Mouse (Mus musculus): Measurements from ENCODE around the gene Tex52. TPM values are rescaled to one million over a fixed set of nuclear protein-coding genes. Genes with fewer than 3 reads are reported as not detected.

Tex52 gene
- polyA plus RNA-seq, 1 experiment from 2014 or later: 0.85 TPM

DNA sequence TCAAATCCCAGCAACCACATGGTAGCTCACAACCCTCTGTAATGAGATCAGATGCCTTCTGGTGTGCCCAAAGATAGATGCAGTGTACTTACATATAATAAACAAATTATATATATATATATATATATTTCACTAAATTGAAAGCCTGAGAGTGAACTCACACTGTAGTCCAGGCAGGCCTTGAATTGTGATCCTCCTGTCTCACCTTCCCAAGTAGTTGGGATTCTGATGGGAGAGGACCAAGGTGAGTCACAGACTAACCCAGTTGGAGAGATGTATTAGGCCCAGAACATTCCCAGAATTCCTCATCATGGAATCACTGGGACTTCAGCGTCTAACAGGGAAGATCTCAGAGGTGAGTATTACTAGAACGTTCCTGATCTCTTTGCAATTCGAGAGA lies 23.7 kb downstream of the Tex52 start, which contains the start of gene Nrip2:
Gene Nrip2 (plus strand): TSS at position 301 of the 400 bp plus-strand sequence.
- no peaks in the 10 kb centered on the region for H3K9me3 ChIP-seq (ENCODE audit: control insufficient read depth, low read length)
- H3K4me1 ChIP-seq (replicated peaks; ENCODE audit: control insufficient read depth, insufficient read depth, low read length): peaks cover 6% of the 10 kb centered on the region
- peak within 1 kb of the TSS; percentile 51 for H3K4me2 ChIP-seq (ENCODE audit: low read length)
- no peaks in the 10 kb centered on the region for H3K27me3 ChIP-seq (replicated peaks; ENCODE audit: control insufficient read depth, insufficient read depth, low read length)
- no peaks in the 10 kb centered on the region for H3K36me3 ChIP-seq (ENCODE audit: control insufficient read depth, insufficient read depth)
- H3K9ac ChIP-seq (replicated peaks; ENCODE audit: low read depth, low read length): peak within 1 kb of the TSS; percentile 56
- H3K4me3 ChIP-seq (replicated peaks; ENCODE audit: low read length): peak within 1 kb of the TSS; percentile 36
- ATAC-seq: no peak
- WGBS: 78% methylated on average over 3 of the region's 3 CpGs
- H3K27ac ChIP-seq (ENCODE audit: low read length): peak within 1 kb of the TSS; percentile 46

GRCm38 (mm10) chr6:128399421-128400185 lies 24.3 kb downstream of the Tex52 start:
- Histone ChIP-seq H3K27me3 (replicated peaks; ENCODE audit: control insufficient read depth, insufficient read depth, low read length) (no peaks in the 10 kb centered on the region), H3K9ac (replicated peaks; ENCODE audit: low read depth, low read length) (peak overlapping the region; percentile 56), H3K4me3 (replicated peaks; ENCODE audit: low read length) (peak overlapping the region; percentile 36), H3K27ac (ENCODE audit: low read length) (peak overlapping the region; percentile 46), H3K4me2 (ENCODE audit: low read length) (peak overlapping the region; percentile 51), H3K36me3 (ENCODE audit: control insufficient read depth, insufficient read depth) (no peaks in the 10 kb centered on the region), H3K4me1 (replicated peaks; ENCODE audit: control insufficient read depth, insufficient read depth, low read length) (peaks cover 6% of the 10 kb centered on the region), H3K9me3 (ENCODE audit: control insufficient read depth, low read length) (no peaks in the 10 kb centered on the region)
- ATAC-seq: peak; percentile 85
- WGBS: 33% methylated on average over 21 of the region's 21 CpGs

GRCm38 (mm10) chr6:128404708-128405107 lies 29.5 kb downstream of the Tex52 start:
- H3K27me3 ChIP-seq (replicated peaks; ENCODE audit: control insufficient read depth, insufficient read depth, low read length): no peaks in the 10 kb centered on the region
- H3K36me3 ChIP-seq (ENCODE audit: control insufficient read depth, insufficient read depth): peaks cover 9% of the 10 kb centered on the region
- peaks cover 6% of the 10 kb centered on the region for H3K4me1 ChIP-seq (replicated peaks; ENCODE audit: control insufficient read depth, insufficient read depth, low read length)
- no peak overlapping the region for H3K27ac ChIP-seq (ENCODE audit: low read length)
- H3K4me2 ChIP-seq (ENCODE audit: low read length): no peak overlapping the region
- WGBS: 61% methylated on average over 5 of the region's 5 CpGs
- ATAC-seq: no peak
- H3K9me3 ChIP-seq (ENCODE audit: control insufficient read depth, low read length): no peaks in the 10 kb centered on the region
- H3K9ac ChIP-seq (replicated peaks; ENCODE audit: low read depth, low read length): no peak overlapping the region
- H3K4me3 ChIP-seq (replicated peaks; ENCODE audit: low read length): no peak overlapping the region

DNA sequence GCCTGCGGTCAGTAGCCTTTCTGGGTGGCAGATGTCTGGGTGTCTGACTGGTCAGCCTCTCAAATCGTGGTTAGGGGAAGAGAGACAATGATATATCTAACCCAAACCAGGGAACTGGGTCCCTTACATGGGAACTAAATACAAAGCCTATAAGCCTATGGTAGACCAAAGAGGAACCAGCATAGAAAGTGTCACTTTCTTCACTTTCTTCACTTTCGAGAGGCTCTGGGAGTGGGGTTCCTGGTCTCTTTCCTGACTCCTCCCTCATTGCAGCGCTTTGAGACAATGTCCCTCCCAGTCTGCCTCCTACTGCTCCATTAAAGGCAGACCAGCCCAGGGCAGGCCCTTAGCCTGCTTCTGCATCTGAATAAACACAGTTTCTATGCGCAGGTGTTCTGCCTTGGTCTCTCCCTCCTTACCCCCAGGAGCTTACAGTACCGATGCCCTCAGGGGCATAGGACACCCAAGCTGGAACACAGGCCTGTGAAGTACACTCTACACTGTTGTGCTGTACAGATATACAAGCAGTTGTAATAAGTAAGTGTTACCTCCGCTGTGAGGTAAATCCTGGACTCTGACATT lies 33.4 kb downstream of the Tex52 start:
- no peak overlapping the region for H3K4me3 ChIP-seq (replicated peaks; ENCODE audit: low read length)
- WGBS: 90% methylated on average over 7 of the region's 7 CpGs
- no peak for ATAC-seq
- H3K36me3 ChIP-seq (ENCODE audit: control insufficient read depth, insufficient read depth): peaks cover 17% of the 10 kb centered on the region
- H3K9me3 ChIP-seq (ENCODE audit: control insufficient read depth, low read length): no peaks in the 10 kb centered on the region
- no peaks in the 10 kb centered on the region for H3K4me1 ChIP-seq (replicated peaks; ENCODE audit: control insufficient read depth, insufficient read depth, low read length)
- H3K27me3 ChIP-seq (replicated peaks; ENCODE audit: control insufficient read depth, insufficient read depth, low read length): no peaks in the 10 kb centered on the region
- no peak overlapping the region for H3K9ac ChIP-seq (replicated peaks; ENCODE audit: low read depth, low read length)
- H3K4me2 ChIP-seq (ENCODE audit: low read length): no peak overlapping the region
- H3K27ac ChIP-seq (ENCODE audit: low read length): no peak overlapping the region

DNA sequence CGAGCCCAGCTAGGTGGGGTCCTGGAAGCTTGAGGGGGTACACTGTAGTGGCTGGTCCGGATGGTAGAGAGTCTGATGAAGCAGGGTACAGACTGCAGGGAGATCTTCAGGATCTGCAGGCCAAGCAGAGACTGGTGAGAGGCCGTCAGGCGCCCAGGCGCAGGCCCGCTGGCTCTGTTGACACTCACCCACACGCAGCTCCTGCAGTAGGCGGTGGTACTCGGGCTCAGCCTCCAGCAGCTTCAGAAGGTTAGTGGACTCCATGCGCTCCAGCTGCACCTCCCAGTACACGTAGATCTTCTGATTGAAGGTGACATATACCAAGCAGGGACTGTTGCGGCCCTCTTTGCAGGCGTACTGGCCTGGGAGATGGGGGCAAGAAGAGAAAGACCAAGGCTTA lies 35.0 kb downstream of the Tex52 start:
- no peak overlapping the region for H3K4me2 ChIP-seq (ENCODE audit: low read length)
- H3K4me1 ChIP-seq (replicated peaks; ENCODE audit: control insufficient read depth, insufficient read depth, low read length): no peaks in the 10 kb centered on the region
- H3K27me3 ChIP-seq (replicated peaks; ENCODE audit: control insufficient read depth, insufficient read depth, low read length): no peaks in the 10 kb centered on the region
- no peak overlapping the region for H3K9ac ChIP-seq (replicated peaks; ENCODE audit: low read depth, low read length)
- no peaks in the 10 kb centered on the region for H3K9me3 ChIP-seq (ENCODE audit: control insufficient read depth, low read length)
- no peak for ATAC-seq
- WGBS: 96% methylated on average over 13 of the region's 13 CpGs
- peaks cover 17% of the 10 kb centered on the region for H3K36me3 ChIP-seq (ENCODE audit: control insufficient read depth, insufficient read depth)
- H3K4me3 ChIP-seq (replicated peaks; ENCODE audit: low read length): no peak overlapping the region
- no peak overlapping the region for H3K27ac ChIP-seq (ENCODE audit: low read length)

GRCm38 (mm10) chr6:128411115-128411514 lies 35.9 kb downstream of the Tex52 start:
- 18% methylated on average over 3 of the region's 3 CpGs for WGBS
- Histone ChIP-seq H3K4me1 (replicated peaks; ENCODE audit: control insufficient read depth, insufficient read depth, low read length) (no peaks in the 10 kb centered on the region), H3K9ac (replicated peaks; ENCODE audit: low read depth, low read length) (no peak overlapping the region), H3K4me3 (replicated peaks; ENCODE audit: low read length) (no peak overlapping the region), H3K36me3 (ENCODE audit: control insufficient read depth, insufficient read depth) (peaks cover 17% of the 10 kb centered on the region), H3K4me2 (ENCODE audit: low read length) (no peak overlapping the region), H3K27me3 (replicated peaks; ENCODE audit: control insufficient read depth, insufficient read depth, low read length) (no peaks in the 10 kb centered on the region), H3K9me3 (ENCODE audit: control insufficient read depth, low read length) (no peaks in the 10 kb centered on the region), H3K27ac (ENCODE audit: low read length) (no peak overlapping the region)
- peak; percentile 63 for ATAC-seq

- H3K27me3 ChIP-seq (replicated peaks; ENCODE audit: control insufficient read depth, insufficient read depth, low read length): no peaks in the 10 kb centered on the region
- no peak overlapping the region for H3K4me3 ChIP-seq (replicated peaks; ENCODE audit: low read length)
- no peaks in the 10 kb centered on the region for H3K9me3 ChIP-seq (ENCODE audit: control insufficient read depth, low read length)
- ATAC-seq: no peak
- no peak overlapping the region for H3K9ac ChIP-seq (replicated peaks; ENCODE audit: low read depth, low read length)
- no peak overlapping the region for H3K4me2 ChIP-seq (ENCODE audit: low read length)
- 90% methylated on average over 5 of the region's 5 CpGs for WGBS
- H3K27ac ChIP-seq (ENCODE audit: low read length): no peak overlapping the region
- H3K36me3 ChIP-seq (ENCODE audit: control insufficient read depth, insufficient read depth): peaks cover 8% of the 10 kb centered on the region; the same call in 1 of the 2 replicates
- no peaks in the 10 kb centered on the region for H3K4me1 ChIP-seq (replicated peaks; ENCODE audit: control insufficient read depth, insufficient read depth, low read length)
Measured at GRCm38 (mm10) chr6:128416169-128416568, 40.9 kb downstream of the Tex52 start.

DNA sequence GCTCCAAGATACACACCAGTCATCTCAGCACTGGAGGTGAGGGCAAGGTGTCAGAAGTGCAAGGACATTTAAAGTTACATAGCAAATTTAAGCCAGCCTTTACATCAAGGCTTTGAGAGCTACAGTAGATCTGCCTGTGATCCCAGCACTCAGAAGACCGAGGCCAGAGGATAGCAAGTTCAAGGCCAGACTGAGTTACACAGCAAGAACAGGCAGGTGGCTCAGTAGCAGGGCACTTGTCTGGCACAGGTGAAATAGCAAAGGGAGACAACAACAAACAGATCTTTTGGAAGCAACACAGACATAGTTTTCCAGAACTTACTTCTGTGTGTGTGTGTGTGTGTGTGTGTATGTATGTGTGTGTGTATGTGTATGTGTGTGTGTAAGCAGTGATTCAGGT lies 42.8 kb downstream of the Tex52 start:
- ATAC-seq: no peak
- no peak overlapping the region for H3K4me3 ChIP-seq (replicated peaks; ENCODE audit: low read length)
- WGBS: 87% methylated on average over 1 of the region's 1 CpGs

DNA sequence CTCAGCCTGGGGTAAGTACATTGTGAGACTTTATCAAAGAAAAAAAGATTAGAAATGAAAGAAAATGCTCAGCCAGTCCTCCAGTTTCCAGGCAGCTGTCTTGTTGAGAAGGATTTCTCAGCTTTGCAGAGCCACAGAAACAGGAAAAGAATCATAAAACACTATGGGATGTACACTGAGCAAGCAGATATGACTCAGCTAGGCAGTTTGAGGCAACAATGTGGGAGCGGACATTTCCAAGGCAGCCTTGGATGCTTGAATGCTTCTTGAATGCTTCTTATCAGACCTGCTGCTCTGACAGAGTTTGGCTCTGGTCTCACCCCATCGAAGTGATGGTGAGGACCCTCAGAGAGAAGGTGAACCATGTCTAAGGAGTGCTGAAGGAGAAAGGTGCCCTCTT lies 45.8 kb downstream of the Tex52 start:
- no peak overlapping the region for H3K27ac ChIP-seq (ENCODE audit: low read length)
- H3K9ac ChIP-seq (replicated peaks; ENCODE audit: low read depth, low read length): no peak overlapping the region
- H3K9me3 ChIP-seq (ENCODE audit: control insufficient read depth, low read length): no peaks in the 10 kb centered on the region
- no peaks in the 10 kb centered on the region for H3K27me3 ChIP-seq (replicated peaks; ENCODE audit: control insufficient read depth, insufficient read depth, low read length)
- 96% methylated on average over 2 of the region's 2 CpGs for WGBS
- no peaks in the 10 kb centered on the region for H3K36me3 ChIP-seq (ENCODE audit: control insufficient read depth, insufficient read depth)
- H3K4me3 ChIP-seq (replicated peaks; ENCODE audit: low read length): no peak overlapping the region
- ATAC-seq: no peak
- peaks cover 7% of the 10 kb centered on the region for H3K4me1 ChIP-seq (replicated peaks; ENCODE audit: control insufficient read depth, insufficient read depth, low read length)
- no peak overlapping the region for H3K4me2 ChIP-seq (ENCODE audit: low read length)

More for the DNA sequence above, 42.8 kb downstream of the Tex52 start:
- Histone ChIP-seq H3K4me1 (replicated peaks; ENCODE audit: control insufficient read depth, insufficient read depth, low read length) (no peaks in the 10 kb centered on the region), H3K36me3 (ENCODE audit: control insufficient read depth, insufficient read depth) (no peaks in the 10 kb centered on the region), H3K27ac (ENCODE audit: low read length) (no peak overlapping the region), H3K9ac (replicated peaks; ENCODE audit: low read depth, low read length) (no peak overlapping the region), H3K4me2 (ENCODE audit: low read length) (no peak overlapping the region), H3K9me3 (ENCODE audit: control insufficient read depth, low read length) (no peaks in the 10 kb centered on the region), H3K27me3 (replicated peaks; ENCODE audit: control insufficient read depth, insufficient read depth, low read length) (no peaks in the 10 kb centered on the region)
